Mouse (Mus musculus): ENCODE results near the gene Smc1b.

The Smc1b gene

DNA sequence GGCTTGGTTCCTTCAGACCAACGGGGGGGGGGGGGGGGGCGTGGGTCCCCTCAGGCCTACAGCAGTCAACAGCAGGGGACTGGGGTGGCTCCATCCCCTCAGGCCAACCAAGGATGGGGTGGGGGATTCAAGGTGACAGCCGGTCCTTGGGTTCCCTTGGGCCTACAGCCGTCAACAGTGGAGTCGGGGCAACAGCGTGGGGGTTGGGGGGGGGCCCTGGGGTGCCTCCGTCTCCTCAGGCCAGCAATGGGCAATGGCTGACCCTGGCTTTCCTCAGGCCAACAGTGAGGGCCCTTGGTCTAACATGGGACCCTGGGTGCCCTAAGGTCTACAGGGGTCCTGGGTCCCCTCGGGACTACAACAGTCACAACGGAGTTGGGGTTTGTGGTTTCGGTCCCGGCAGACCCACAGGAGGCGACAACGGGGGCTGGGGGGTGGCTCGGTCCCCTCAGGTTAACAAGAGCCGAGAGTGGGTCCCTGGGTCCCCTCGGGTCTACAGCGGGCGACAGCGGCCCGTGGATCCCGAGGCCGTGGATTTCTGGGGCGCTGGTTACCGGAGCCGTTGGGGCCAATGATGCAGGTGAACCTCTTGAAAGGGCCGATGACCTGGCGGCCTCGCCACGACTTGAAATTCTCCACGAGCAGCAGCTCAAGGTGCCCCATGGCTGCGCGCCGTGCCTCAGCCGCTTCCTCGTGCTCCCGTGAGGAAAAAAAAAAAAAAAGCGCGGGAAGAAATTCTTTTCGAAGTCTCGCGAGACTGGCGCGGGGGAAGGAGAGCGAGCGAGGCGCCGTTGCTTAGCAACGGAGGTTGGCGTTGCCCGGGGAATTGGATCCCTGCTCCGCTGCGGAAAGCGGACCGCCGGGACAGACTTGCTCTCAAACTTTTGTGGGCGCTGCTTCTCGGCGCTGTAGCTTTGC lies at the start of gene Smc1b, which contains the start of gene Ribc2:
Gene Smc1b, minus strand, starts transcription at position 690 of the 918 bp plus-strand sequence.
Gene Ribc2, plus strand, starts transcription at position 804 of the 918 bp plus-strand sequence.
- DNase-seq (ENCODE audit: extremely low spot score) = peak; percentile 74

DNA sequence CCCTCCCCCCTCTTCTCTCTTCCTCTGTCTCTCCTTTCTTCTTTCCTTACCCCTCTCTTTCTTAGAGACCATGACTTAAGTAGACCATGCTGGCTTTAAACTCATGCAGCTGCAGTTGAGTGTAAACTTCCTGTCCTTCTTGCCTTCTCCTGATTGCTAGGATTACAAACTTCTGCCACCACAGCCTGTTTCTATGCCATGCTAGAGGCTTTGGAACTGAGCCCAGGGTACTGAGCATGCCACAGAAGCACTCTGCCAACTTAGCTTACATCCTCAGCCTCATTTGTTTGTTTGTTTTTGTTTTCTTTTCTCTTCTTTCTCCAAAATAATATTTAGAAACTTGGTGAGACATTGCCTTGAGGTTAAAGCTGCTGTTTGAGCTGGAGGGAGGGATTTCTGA lies 48.6 kb upstream of the Smc1b start:
- DNase-seq (ENCODE audit: extremely low spot score) = no peak

DNA sequence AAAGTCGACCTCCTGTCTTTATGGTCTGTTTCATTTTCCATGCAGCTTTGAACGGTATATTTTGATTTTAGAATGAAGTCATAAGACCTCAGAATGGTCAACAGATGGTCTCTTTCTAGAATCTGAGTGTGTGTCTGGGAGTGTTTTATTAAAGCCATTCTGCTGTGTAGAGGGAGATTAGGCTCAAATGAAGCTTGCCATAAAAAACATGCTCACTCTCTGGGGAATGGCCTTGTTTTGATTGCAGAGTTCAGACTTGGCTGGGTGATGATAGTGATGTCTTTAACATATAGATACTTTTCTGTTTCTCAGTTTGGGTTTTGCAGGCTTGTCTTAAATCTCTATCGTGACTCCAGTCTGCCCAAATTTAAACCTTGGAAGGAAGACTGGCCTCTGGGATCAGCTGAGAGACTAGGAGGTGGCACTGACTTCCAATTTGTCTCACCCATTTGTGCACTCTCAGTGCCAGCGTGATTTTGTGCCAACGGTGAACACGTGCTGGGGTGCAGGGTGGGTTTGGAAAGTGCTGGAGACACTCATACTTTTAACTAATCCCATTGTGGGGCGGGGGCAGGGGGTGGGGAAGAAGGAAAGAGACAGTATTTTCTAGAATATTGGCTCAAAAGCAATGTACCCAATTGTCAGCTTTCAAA lies 47.9 kb upstream of the Smc1b start:
- no peak for DNase-seq (ENCODE audit: extremely low spot score)

DNA sequence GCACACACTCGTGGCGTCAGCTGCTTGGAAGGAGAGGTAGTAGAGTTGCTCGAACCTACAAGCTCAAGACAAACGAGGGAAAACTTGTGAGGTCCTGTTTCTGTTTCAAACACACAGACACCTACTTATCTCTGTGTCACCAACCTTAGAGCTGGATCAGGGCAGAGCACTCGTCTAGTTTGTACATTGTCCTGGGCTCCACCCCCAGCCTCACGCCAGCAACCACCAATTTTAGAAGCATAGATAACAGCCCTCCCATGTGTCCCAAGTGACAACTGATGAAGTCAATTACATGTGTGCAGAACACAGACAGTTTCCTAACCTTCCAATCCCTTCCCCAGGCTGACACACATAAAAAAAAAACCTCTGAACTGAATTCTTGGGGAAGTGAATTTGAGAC lies 46.4 kb upstream of the Smc1b start:
- no peak for DNase-seq (ENCODE audit: extremely low spot score)

DNA sequence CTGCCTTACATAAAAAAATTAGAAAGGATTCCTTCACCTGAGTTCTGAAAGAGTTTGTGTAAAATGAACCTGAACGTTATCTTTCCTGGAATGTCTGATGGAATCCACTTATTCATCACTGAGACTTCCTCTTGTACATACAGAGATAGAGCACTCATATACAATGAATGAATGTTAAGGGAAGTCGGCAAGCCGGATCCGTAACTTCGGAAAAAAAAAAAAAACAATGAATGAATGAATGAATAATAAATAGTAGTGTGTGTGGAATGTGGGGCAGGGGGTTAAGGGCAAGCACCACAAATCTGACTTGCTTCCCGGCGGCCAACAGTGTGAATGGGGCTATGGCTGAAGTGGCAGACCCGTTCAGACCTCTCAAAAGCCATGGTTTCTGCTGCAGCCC lies 45.8 kb upstream of the Smc1b start:
- DNase-seq (ENCODE audit: extremely low spot score) = no peak

DNA sequence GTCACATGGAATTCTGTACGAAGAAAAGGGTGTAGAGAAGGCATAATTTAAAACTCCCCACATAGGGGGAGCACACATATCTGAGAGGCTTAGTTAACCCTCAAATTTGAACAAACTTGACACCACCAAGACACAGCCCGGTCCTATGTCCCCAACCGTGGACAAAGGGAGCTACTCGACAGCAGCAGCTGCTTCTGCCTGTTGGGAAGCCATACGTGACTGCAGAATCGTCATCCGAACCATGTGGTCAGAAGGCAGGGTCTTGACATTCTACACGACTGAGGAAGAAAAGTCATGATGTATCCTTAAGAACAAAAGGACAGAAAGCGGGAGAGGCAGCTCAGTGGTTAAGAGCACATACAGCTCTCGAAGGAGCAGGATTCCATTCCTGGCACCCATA lies 42.3 kb upstream of the Smc1b start:
- no peak for DNase-seq (ENCODE audit: extremely low spot score)

DNA sequence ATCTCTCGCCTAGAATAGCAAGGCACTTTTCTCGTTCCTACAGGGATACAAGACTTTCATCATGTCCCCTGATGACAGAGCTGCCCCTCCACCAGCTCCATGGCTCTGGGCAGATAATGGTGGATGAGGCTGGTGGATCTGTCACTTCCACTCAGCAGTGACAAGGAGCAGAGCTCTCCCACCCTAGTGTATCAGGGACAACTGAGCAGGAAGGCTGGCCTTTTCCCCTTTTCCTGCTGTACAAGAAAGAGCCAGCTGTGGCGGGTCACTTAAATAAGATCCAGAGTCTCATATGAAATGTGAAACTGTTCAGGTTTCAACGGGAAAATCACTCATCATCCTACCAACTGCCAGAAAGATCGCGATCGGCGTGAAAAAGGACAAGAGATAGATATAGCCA lies 41.7 kb upstream of the Smc1b start:
- DNase-seq (ENCODE audit: extremely low spot score) = no peak

DNA sequence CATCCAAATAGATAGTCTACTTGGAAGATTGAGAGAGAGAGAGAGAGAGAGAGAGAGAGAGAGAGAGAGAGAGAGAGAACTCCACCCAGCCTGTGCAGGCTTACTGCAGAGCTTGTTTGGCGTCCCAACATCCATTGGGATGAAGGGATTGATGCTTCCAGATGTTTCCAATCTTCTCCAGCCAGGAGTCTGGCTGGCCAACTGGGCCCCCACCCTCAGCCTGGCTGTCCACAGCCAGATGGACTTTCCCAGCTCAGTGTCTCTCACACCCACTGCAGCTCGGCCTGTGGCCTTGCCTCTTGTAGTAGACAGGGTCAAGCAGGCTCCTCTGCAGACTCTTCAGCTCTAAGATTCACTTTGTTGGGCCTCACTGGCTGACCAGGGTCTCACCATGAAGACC lies 40.3 kb upstream of the Smc1b start:
- no peak for DNase-seq (ENCODE audit: extremely low spot score)

DNA sequence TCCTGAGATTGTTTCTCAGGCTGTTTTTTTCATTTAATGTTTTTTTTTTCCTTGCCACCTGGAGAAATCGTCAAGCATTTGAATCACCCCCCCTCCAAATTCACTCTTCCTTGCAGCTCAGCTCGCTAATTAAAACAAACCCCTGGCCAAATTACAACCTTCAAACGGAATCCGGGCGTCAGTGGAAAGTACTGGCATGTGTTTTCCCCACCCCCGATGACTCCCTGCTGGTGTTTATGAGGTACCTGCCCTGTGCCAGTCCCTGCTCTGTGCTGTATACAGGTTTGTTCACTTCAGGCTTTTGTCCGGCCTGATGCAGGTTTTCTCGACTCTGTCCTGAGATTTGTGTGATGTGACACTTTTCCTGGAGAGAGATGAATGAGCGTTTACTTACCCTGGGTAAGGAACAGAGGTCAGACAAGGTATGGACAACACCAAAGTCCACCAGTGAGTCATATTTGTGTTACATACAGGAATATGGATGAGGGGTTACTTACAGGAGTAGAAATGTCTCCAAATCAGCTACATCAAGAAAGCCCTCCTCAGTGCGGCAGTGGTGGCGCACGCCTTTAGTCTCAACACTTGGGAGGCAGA lies 35.4 kb upstream of the Smc1b start:
- DNase-seq (ENCODE audit: extremely low spot score) = no peak

DNA sequence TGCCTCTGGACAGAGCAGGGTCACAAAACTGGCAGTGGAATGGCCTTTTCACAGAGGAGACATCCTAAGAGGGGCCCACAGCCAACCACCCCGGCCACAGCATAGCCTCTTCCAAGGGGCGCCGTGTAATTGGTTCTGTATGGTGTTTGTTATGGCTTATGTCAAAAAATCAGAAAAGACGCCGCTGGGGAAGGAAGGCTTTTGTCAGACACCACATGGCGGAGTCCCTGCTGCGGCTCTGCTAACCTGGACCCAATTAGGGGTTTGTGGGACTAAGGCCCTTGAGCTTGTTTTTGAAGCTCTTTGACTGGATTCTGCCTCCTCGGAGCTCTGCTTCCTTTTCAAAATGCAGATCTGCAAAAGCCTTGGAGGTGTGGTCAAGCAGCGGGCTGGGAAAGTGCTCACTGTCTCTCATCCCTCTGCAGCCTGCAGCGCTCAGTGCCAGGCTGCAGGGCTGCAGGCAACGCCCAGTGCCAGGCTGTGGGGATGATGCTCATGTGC lies 34.7 kb upstream of the Smc1b start:
- DNase-seq (ENCODE audit: extremely low spot score) = peak; percentile 58

DNA sequence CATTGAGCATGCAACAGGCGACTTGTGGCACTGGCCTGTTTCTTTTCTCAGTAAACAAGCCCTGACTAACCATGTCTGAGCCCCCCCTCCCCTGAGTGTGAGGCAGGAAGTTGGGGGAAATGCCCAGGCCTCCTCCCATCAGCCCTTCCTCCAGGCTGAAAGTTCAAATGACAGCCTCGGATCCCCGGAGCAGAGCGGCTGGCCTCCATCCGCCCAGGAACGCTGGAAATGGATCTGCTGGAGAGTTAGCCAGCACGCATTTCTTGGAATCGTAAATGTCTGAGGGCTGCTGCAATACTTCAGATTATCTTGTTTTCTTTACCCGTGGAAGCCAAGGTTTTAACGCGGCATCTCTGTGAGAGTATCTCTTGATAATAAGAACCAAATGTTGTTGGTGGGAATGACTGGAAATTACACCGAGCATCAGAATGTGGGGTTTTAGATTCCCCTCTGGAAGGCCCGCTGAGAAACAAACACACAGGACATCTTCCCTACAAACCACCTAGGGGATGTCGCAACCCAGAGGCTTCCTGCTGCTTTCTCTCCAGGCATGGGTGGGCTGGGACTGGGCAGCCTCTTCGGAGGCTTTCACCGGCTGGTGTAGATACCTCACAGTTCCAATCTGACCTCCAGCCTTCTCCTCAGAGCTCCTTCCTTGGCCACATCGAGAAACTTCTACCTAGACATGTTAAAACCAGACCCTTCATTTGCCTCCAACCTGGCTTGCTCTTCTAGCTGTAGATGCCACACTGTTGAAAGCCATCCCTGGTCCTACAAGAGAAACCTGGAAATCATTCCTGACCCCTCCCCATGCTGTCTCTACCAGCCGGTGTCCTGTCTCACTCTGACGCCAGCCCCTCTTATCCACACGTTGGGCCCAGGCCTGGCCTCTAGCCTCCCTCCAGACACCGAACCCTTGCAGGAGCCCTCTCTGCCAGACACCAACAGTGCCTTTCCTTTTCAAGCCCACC lies 31.2 kb upstream of the Smc1b start:
- DNase-seq (ENCODE audit: extremely low spot score) = peak; percentile 35

DNA sequence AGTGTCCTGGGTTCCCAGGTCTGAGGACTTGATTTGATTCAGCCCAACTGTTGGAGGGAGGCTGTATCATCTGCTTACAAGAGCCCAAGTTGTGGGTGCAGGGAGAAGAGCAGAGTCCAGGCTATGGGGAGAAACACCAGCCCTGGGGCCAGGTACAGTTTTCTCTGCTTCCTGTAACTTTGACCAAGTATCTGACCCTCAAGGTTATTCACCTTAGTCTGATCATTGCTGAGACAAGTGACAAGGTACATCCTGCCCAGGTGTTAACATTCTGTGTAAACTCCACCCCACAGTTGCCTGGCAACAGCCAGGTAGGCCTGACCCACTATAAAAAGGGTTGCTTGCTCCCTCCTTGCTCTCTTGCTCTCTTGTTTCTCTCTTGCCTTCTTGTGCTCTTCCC lies 29.7 kb upstream of the Smc1b start:
- no peak for DNase-seq (ENCODE audit: extremely low spot score)

DNA sequence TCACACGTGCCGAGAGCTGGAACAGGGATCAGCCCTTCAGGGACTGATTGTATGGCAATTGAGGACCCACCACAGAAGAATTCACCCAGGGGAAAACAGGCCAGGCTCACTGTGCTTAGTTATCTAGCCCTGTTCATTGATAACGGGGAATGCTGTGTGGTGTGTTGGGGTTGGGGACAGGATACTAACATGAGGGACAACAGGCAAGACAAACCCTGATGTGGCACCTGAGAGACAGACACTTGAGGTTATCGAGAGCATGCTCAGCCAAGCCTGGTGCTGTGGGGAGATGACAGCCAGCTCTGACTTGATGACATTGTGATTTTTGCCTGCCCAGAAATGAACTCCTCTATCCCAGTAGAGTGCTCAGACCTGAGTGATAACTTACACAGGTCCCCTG lies 24.4 kb upstream of the Smc1b start:
- DNase-seq (ENCODE audit: extremely low spot score) = no peak

DNA sequence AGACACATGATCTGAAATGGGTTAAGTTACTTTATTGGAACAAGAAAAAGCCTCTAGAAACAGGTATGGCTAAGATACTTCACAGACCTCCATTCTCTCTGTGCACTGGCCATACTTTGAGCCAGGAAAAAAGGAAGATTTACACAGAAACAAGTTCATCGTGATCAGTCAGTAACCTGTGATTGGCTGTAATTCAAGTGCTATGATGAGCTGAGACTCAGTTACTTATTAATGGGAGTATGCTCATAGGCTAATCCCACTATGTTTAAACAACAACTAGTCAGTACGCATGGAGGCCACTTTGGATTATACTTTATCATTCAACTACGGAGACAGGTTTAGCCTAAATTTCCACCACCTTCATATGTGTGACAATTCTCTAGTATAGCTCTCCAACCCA lies 22.3 kb upstream of the Smc1b start:
- no peak for DNase-seq (ENCODE audit: extremely low spot score)

DNA sequence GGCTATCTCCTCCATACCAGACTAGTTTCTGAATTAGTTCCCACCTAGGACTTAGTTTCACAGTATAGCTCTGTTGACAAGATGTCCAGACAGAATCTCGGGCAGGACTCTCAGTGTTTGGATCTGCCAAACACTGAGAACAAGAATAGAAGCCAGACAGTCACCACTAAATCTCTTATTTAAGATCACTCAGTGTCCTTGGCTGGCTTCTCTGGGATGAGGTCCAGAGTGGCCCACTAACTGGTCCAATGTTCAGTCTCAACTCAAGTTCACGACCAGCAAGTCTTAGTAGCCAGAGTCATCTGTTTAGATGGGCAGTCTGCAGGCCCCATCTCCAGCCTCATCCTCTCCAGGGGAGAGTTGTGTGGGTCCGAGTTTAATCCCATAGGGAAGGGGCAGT lies 20.8 kb upstream of the Smc1b start:
- DNase-seq (ENCODE audit: extremely low spot score) = no peak

DNA sequence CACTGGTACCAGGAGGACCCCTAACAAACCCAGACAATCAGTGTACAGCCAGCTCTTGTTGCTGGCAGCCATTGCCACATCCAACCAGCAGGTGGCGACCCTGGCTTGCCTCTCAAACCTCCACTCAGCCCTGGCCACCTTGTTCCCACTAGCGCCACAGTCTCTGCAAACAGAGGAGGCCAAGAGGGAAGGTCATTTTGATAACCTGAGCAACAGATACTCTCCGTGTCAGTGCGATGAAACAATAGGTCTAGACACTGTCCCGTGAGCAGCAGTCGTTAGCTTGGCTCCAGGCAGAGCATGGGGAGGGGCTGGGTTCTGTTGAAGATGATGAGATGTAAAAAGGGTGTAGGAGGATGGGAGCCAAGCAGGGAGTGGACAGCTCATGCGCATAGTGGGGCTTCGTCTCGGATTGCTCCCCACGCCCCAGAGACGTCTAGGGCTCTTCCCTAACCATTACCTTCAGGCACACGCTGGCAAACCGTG lies 19.7 kb upstream of the Smc1b start:
- DNase-seq (ENCODE audit: extremely low spot score) = peak; percentile 78

DNA sequence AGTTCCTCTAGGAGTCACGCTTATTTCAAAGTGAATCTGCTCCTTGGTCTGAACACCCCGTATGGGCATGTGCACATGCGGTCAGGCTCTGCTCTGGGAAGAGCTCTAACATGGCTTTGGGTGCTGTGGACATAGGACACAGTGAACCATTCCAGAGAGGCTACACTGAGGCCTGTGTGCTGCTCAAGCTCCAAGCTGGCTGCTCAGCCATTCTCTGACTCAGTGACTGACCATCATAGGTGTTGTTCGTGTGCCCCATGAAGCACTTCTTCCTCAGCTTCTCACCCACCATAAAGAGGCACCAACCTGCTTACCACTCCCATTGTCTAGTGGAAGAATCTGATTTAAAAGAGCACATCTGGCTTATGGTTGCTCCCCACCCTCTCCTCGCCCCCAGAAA lies 12.5 kb upstream of the Smc1b start:
- DNase-seq (ENCODE audit: extremely low spot score) = no peak

DNA sequence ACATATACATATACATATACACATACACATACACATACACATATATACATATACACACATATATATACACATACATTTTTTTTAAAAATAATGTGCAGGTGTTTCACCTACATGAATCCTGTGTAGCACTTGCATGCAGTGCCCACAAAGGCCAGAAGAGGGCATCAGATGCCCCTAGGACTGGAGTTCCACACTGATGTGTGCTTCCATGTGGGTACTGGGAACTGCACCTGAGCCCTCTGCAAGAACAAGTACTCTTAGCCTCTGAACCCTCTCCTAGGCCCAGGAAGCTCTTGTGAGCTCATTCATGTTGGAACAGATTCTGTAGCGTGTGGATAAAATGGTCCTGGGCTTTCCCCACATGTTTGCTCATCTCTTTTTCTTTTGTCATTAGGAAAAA lies 12.0 kb upstream of the Smc1b start:
- DNase-seq (ENCODE audit: extremely low spot score) = no peak

DNA sequence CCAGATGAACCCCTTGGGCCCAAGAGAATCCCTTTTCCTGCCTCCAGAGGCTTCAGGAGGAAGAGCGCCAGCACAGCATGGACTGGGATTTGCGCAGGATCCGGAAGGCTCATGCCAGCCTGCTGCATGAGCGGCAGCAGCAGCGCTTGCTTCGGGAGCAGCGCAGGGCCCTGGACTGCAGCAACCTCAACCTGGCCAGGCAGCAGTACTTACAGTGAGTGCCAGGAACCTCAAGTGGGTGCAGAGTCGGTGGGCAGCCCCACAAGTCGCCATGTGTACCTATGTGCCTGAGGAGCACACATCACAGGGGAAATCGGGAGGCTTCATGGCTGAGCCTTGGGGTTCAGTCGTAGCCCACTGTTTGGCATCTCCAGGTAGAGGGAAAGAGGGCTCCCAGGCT lies 11.4 kb upstream of the Smc1b start:
- no peak for DNase-seq (ENCODE audit: extremely low spot score)

DNA sequence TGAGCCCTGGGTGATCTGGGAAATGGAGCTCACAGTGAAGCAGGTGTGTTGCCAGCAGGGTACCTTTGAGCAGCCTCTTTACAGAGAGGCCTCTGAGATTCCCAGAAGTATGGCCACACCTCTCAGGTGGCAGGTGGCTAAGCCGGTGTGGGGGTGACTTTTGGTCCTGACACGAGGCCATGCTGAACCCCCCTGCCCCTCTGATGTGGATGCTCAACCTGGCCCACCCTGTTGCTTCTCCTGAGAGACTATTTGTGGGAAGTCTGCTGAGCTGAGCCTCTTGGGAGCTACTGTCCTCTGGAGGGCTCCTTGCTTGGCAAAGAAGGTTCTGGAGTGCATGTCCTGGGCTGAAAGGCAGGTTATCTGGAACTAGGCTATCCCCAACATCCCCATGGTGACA lies 10.7 kb upstream of the Smc1b start:
- no peak for DNase-seq (ENCODE audit: extremely low spot score)

DNA sequence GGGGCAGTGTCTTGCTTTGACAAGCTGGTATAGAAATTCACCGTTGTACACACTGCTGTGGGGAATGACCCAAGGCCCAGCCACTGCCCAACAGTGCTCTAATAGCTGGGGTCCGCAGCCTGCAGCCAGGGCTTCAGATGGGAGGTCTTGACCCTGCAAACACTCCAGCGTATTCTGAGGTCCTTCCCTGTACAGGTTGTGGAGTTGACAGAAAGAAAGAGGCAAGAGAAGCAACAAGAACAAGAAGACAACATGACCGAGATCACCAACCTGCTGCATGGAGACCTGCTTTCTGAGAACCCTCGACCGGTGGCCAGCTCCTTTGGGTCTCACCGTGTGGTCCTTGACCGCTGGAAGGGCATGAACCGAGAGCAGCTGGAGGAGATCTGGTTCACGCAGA lies 9.5 kb upstream of the Smc1b start:
- no peak for DNase-seq (ENCODE audit: extremely low spot score)
